Mouse (Mus musculus) hindbrain, embryonic 11.5 days (tissue): ENCODE results near the gene Cbs. TPM values are rescaled to one million over a fixed set of nuclear protein-coding genes. Genes with fewer than 3 reads are reported as not detected.

Source experiments
- ATAC-seq: fragments of 200-750 bp; cut with Nextera tagmentation; 2 replicates; pipeline ENCODE4 v1.8.0; 2017; ENCODE audit warnings: mild to moderate bottlenecking, moderate TSS enrichment, moderate library complexity; ENCODE audit not compliant: low FRiP score
- DNase-seq: peaks from one replicate; pipeline ENCODE4 v3.0.0-alpha.2; 2015; ENCODE audit warnings: low spot score
- H3K27ac ChIP-seq: fragments of 300-500 bp; sonication (generic); 2 replicates; pipeline ENCODE4 v1.5.1; 2014; ENCODE audit warnings: mild to moderate bottlenecking, low read depth, low read length
- H3K27me3 ChIP-seq: fragments of 300-500 bp; sonication (generic); 2 replicates; pipeline ENCODE4 v1.6.1; 2014; ENCODE audit warnings: mild to moderate bottlenecking, low read length, moderate library complexity, mixed read lengths; ENCODE audit not compliant: control insufficient read depth, insufficient read depth
- H3K36me3 ChIP-seq: fragments of 300-500 bp; sonication (generic); 2 replicates; pipeline ENCODE4 v1.6.1; 2014; ENCODE audit warnings: mild to moderate bottlenecking, low read length, moderate library complexity, mixed read lengths; ENCODE audit not compliant: control insufficient read depth, insufficient read depth
- H3K4me1 ChIP-seq: fragments of 300-500 bp; sonication (generic); replicated peaks from 2 replicates; pipeline ENCODE4 v1.6.1; 2014; ENCODE audit warnings: low read length, mixed read lengths; ENCODE audit not compliant: control insufficient read depth, insufficient read depth
- H3K4me2 ChIP-seq: fragments of 300-500 bp; sonication (generic); replicated peaks from 2 replicates; pipeline ENCODE4 v1.6.1; 2014; ENCODE audit warnings: mild to moderate bottlenecking, low read depth, low read length
- H3K4me3 ChIP-seq: fragments of 300-500 bp; sonication (generic); 2 replicates; pipeline ENCODE4 v1.5.1; 2014; ENCODE audit warnings: low read depth, low read length
- H3K9ac ChIP-seq: fragments of 300-500 bp; sonication (generic); 2 replicates; pipeline ENCODE4 v1.6.1; 2014; ENCODE audit warnings: low read depth, low read length
- H3K9me3 ChIP-seq: fragments of 300-500 bp; sonication (generic); 2 replicates; pipeline ENCODE4 v1.6.1; 2016; ENCODE audit warnings: low read length; ENCODE audit not compliant: control insufficient read depth
- WGBS: fragments of 180-500 bp; shearing (Covaris S2); extraction: QIAGEN DNeasy Blood & Tissue Kit; methylation state at CpG from one replicate; pipeline ENCODE4 v1.1.7; 2014; 5-methylcytosine and 5-hydroxymethylcytosine counted together
- polyA plus RNA-seq: library from polyadenylated mRNA; unstranded; fragments of >200 nt; fragmentation: Nextera tagmentation; extraction: Ambion mirVana; gene quantifications from 2 replicates; pipeline ENCODE4 v1.2.1, GENCODE M21; 2014

Cbs gene
- polyA plus RNA-seq, 1 experiment from 2014 or later = 0.74 TPM

- ATAC-seq (no peak), DNase-seq (peak; percentile 51)
- H3K9ac ChIP-seq = peak overlapping the region; percentile 19; the same call in 1 of the 2 replicates
- 11% methylated on average over 11 of the region's 11 CpGs for WGBS
- H3K9me3 ChIP-seq = no peaks in the 10 kb centered on the region
- peak overlapping the region; percentile 62 for H3K27ac ChIP-seq
- H3K4me3 ChIP-seq = no peak overlapping the region
- H3K36me3 ChIP-seq = no peaks in the 10 kb centered on the region
- 0 out of 2 replicates have a peak, but pooled peaks cover 3% of the 10 kb centered on the region for H3K4me1 ChIP-seq
- no peak overlapping the region for H3K4me2 ChIP-seq
- H3K27me3 ChIP-seq = no peaks in the 10 kb centered on the region
Measured at GRCm38 (mm10) chr17:31670163-31670562, 33.1 kb upstream of the Cbs start.

GRCm38 (mm10) chr17:31668306-31668705 lies 31.3 kb upstream of the Cbs start:
- H3K27me3 ChIP-seq = no peaks in the 10 kb centered on the region
- no peak overlapping the region for H3K4me2 ChIP-seq
- no peak overlapping the region for H3K27ac ChIP-seq
- H3K9ac ChIP-seq = no peak overlapping the region
- no peaks in the 10 kb centered on the region for H3K9me3 ChIP-seq
- ATAC-seq = no peak
- no peak overlapping the region for H3K4me3 ChIP-seq
- no peak for DNase-seq
- no peaks in the 10 kb centered on the region for H3K36me3 ChIP-seq
- WGBS = 86% methylated on average over 8 of the region's 9 CpGs
- 0 out of 2 replicates have a peak, but pooled peaks cover 3% of the 10 kb centered on the region for H3K4me1 ChIP-seq

GRCm38 (mm10) chr17:31664760-31665159 lies 27.7 kb upstream of the Cbs start:
- WGBS = 11% methylated on average over 4 of the region's 4 CpGs
- Histone ChIP-seq H3K27me3 (no peaks in the 10 kb centered on the region), H3K36me3 (no peaks in the 10 kb centered on the region), H3K9me3 (no peaks in the 10 kb centered on the region), H3K27ac (no peak overlapping the region), H3K9ac (no peak overlapping the region), H3K4me1 (no peaks in the 10 kb centered on the region), H3K4me3 (no peak overlapping the region), H3K4me2 (no peak overlapping the region)
- DNase-seq (peak; percentile 80), ATAC-seq (no peak)

- DNase-seq (no peak), ATAC-seq (no peak)
- Histone ChIP-seq H3K36me3 (no peaks in the 10 kb centered on the region), H3K4me3 (no peak overlapping the region), H3K9ac (no peak overlapping the region), H3K4me1 (no peaks in the 10 kb centered on the region), H3K9me3 (no peaks in the 10 kb centered on the region), H3K27ac (no peak overlapping the region), H3K4me2 (no peak overlapping the region), H3K27me3 (no peaks in the 10 kb centered on the region)
Measured at GRCm38 (mm10) chr17:31662855-31663254, 25.8 kb upstream of the Cbs start.

- Histone ChIP-seq H3K9ac (no peak overlapping the region), H3K4me2 (no peak overlapping the region), H3K27ac (no peak overlapping the region), H3K36me3 (no peaks in the 10 kb centered on the region), H3K4me1 (peaks cover 2% of the 10 kb centered on the region; the same call in 1 of the 2 replicates), H3K9me3 (no peaks in the 10 kb centered on the region), H3K4me3 (no peak overlapping the region), H3K27me3 (no peaks in the 10 kb centered on the region)
- 79% methylated on average over 8 of the region's 8 CpGs for WGBS
- no peak for ATAC-seq
- DNase-seq = no peak
Measured at GRCm38 (mm10) chr17:31660661-31661250, 23.7 kb upstream of the Cbs start.

- Histone ChIP-seq H3K27ac (peak within 1 kb of the TSS; percentile 82), H3K27me3 (no peaks in the 10 kb centered on the region), H3K9me3 (no peaks in the 10 kb centered on the region), H3K4me2 (peak within 1 kb of the TSS; percentile 78), H3K36me3 (peaks cover 7% of the 10 kb centered on the region; the same call in 1 of the 2 replicates), H3K9ac (peak within 1 kb of the TSS; percentile 94), H3K4me1 (peaks cover 2% of the 10 kb centered on the region; the same call in 1 of the 2 replicates), H3K4me3 (peak within 1 kb of the TSS; percentile 99)
- under 1% methylated on average over 67 of the region's 77 CpGs for WGBS
- peak; percentile 99 for ATAC-seq
- DNase-seq = peak; percentile 99
Measured at GRCm38 (mm10) chr17:31658468-31659185, 21.6 kb upstream of the Cbs start, which contains the start of gene U2af1. Gene U2af1, minus strand, starts transcription at chr17:31658892.

- Histone ChIP-seq H3K4me1 (peaks cover 2% of the 10 kb centered on the region; the same call in 1 of the 2 replicates), H3K27ac (peak overlapping the region; percentile 67; the same call in 1 of the 2 replicates), H3K4me3 (peak overlapping the region; percentile 99), H3K36me3 (peaks cover 11% of the 10 kb centered on the region; the same call in 1 of the 2 replicates), H3K9me3 (no peaks in the 10 kb centered on the region), H3K9ac (peak overlapping the region; percentile 94), H3K27me3 (no peaks in the 10 kb centered on the region), H3K4me2 (peak overlapping the region; percentile 61)
- DNase-seq = no peak
- ATAC-seq = no peak
- WGBS = 0% methylated on average over 27 of the region's 27 CpGs
Measured at GRCm38 (mm10) chr17:31658136-31658467, 21.1 kb upstream of the Cbs start.

GRCm38 (mm10) chr17:31657141-31657983 lies 20.3 kb upstream of the Cbs start:
- no peak overlapping the region for H3K27ac ChIP-seq
- peak overlapping the region; percentile 99 for H3K4me3 ChIP-seq
- H3K27me3 ChIP-seq = no peaks in the 10 kb centered on the region
- H3K4me2 ChIP-seq = peak overlapping the region; percentile 61
- WGBS = 57% methylated on average over 12 of the region's 12 CpGs
- peaks cover 12% of the 10 kb centered on the region; the same call in 1 of the 2 replicates for H3K36me3 ChIP-seq
- H3K9me3 ChIP-seq = no peaks in the 10 kb centered on the region
- ATAC-seq = no peak
- H3K9ac ChIP-seq = peak overlapping the region; percentile 94
- H3K4me1 ChIP-seq = peaks cover 2% of the 10 kb centered on the region; the same call in 1 of the 2 replicates
- no peak for DNase-seq
